Mouse (Mus musculus) ovary, adult 10 weeks (tissue): ENCODE data around the gene Olfr746. TPM values are rescaled to one million over a fixed set of nuclear protein-coding genes. Genes with fewer than 3 reads are reported as not detected.

Source experiments
- polyA plus RNA-seq: library from polyadenylated mRNA; stranded (reverse); fragments of 350-450 nt; fragmentation: Illumina TruSeq; extraction: RNeasy Lipid Tissue Mini Kit (QIAGEN cat#74804); gene quantifications from one replicate; pipeline ENCODE4 v1.2.3, GENCODE M21; 2014

Gene Olfr746
- polyA plus RNA-seq, result not detected

GRCm38 (mm10) chr14:50646783-50647182 lies at the start of gene Olfr746:
Olfr746 (plus strand) TSS chr14:50647083.

DNA sequence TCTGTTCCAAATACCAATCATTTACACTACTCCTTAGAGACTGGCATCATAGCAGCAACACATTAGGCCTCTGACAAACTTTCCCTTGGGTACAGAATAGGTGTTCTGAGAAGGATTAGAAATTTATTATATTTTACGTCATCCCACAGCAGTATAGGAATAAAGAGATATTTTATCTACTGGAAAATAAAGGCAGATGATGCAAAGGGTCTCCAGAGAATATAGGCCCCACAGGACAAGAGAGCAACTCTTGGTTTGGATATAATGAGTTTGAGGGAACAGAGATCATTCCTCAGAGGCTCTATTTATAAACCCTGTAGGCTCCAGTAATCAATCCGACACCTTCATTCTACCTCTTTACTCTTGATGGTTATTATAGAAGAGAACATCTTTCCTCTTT lies 32.3 kb upstream of the Olfr746 start, which contains the start of gene Olfr744:
Gene Olfr744, plus strand, starts transcription at position 301 of the 400 bp plus-strand sequence.

DNA sequence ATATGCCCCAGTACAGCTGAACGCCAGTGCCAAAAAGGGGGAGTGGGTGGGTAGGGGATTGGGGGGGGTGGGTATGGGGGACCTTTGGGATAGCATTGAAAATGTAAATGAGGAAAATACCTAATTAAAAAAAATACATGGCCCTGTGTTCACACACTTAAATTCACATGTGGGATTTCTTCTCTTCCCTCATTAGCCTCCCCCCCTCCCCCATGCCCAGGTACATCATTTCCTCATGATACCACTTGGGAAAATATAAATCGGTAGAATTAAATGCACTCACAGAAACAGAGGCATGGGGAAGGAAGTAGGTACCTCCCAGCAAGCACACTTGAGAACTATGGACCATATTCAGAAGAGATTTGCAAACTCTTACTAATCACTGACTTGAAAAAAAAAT lies 7.8 kb upstream of the Olfr746 start, which contains the start of gene Olfr745:
Gene Olfr745, plus strand, starts transcription at position 301 of the 400 bp plus-strand sequence.

GRCm38 (mm10) chr14:50693106-50693505 lies 46.2 kb downstream of the Olfr746 start, which contains the start of gene Olfr747:
Olfr747 (minus strand) TSS chr14:50693206.

Other genes starting within 250 kb of the Olfr746 start
- gene Olfr738, start 239.5 kb upstream of the Olfr746 start, polyA plus RNA-seq, result not detected
- gene Olfr739, start 228.5 kb upstream of the Olfr746 start, polyA plus RNA-seq, result not detected
- not detected for gene Olfr740, start 201.5 kb upstream of the Olfr746 start, polyA plus RNA-seq
- gene Olfr741, start 174.3 kb upstream of the Olfr746 start, polyA plus RNA-seq, result not detected
- gene Olfr742, start 143.5 kb upstream of the Olfr746 start, polyA plus RNA-seq, result not detected
- not detected for gene Olfr743, start 125.2 kb upstream of the Olfr746 start, polyA plus RNA-seq
- not detected for gene Olfr744, start 32.2 kb upstream of the Olfr746 start, polyA plus RNA-seq
- gene Olfr745, start 7.7 kb upstream of the Olfr746 start, polyA plus RNA-seq, result not detected
- not detected for gene Olfr747, start 46.1 kb downstream of the Olfr746 start, polyA plus RNA-seq
- not detected for gene Olfr748, start 60.3 kb downstream of the Olfr746 start, polyA plus RNA-seq
- not detected for gene Olfr749, start 98.0 kb downstream of the Olfr746 start, polyA plus RNA-seq
- 15.2 TPM for gene Ttc5, start 138.4 kb downstream of the Olfr746 start, polyA plus RNA-seq
- 0.83 TPM for gene Ccnb1ip1, start 160.6 kb downstream of the Olfr746 start, polyA plus RNA-seq
- gene Parp2, start 160.8 kb downstream of the Olfr746 start, polyA plus RNA-seq, result 50.8 TPM
- 6.2 TPM for gene Tep1, start 223.5 kb downstream of the Olfr746 start, polyA plus RNA-seq